Mouse (Mus musculus) layer of hippocampus, adult 9-10 months (tissue): ENCODE data around the gene Wnk2.
"Not testable (repeated sequence)": the region's sequence is repeated elsewhere in the genome, so short reads cannot be mapped to it uniquely, and the experiment has no call there.

ENCODE experiments used
- DNase-seq: peaks from one replicate; pipeline ENCODE4 v3.0.0; 2022; ENCODE audit warnings: low spot score

Gene Wnk2

GRCm38 (mm10) chr13:49094667-49095066, 53.1 kb downstream of the Wnk2 start:
- DNase-seq = no peak

GRCm38 (mm10) chr13:49093471-49093891, 54.3 kb downstream of the Wnk2 start:
- DNase-seq = no peak

GRCm38 (mm10) chr13:49092596-49092995, 55.2 kb downstream of the Wnk2 start:
- DNase-seq = no peak

GRCm38 (mm10) chr13:49090176-49090575, 57.6 kb downstream of the Wnk2 start:
- no peak for DNase-seq

GRCm38 (mm10) chr13:49088874-49089273, 58.9 kb downstream of the Wnk2 start:
- no peak for DNase-seq

- DNase-seq = no peak
Measured at GRCm38 (mm10) chr13:49087420-49087819, 60.4 kb downstream of the Wnk2 start.

GRCm38 (mm10) chr13:49086431-49086830, 61.4 kb downstream of the Wnk2 start:
- DNase-seq = no peak

- no peak for DNase-seq
Measured at GRCm38 (mm10) chr13:49085211-49085610, 62.6 kb downstream of the Wnk2 start.

GRCm38 (mm10) chr13:49084781-49085180, 63.0 kb downstream of the Wnk2 start:
- no peak for DNase-seq

- DNase-seq = no peak
Measured at GRCm38 (mm10) chr13:49083941-49084340, 63.9 kb downstream of the Wnk2 start.

- no peak for DNase-seq
Measured at GRCm38 (mm10) chr13:49082151-49082879, 65.5 kb downstream of the Wnk2 start.

- no peak for DNase-seq
Measured at GRCm38 (mm10) chr13:49076196-49076595, 71.6 kb downstream of the Wnk2 start.

GRCm38 (mm10) chr13:49075377-49075776, 72.4 kb downstream of the Wnk2 start:
- no peak for DNase-seq

GRCm38 (mm10) chr13:49073295-49073694, 74.5 kb downstream of the Wnk2 start:
- DNase-seq = no peak

- DNase-seq = no peak
Measured at GRCm38 (mm10) chr13:49071861-49072260, 76.0 kb downstream of the Wnk2 start.

GRCm38 (mm10) chr13:49069979-49070378, 77.8 kb downstream of the Wnk2 start:
- no peak for DNase-seq

- no peak for DNase-seq
Measured at GRCm38 (mm10) chr13:49069393-49069792, 78.4 kb downstream of the Wnk2 start.

- no peak for DNase-seq
Measured at GRCm38 (mm10) chr13:49064257-49064656, 83.6 kb downstream of the Wnk2 start.

- no peak for DNase-seq
Measured at GRCm38 (mm10) chr13:49060456-49060855, 87.4 kb downstream of the Wnk2 start.

- DNase-seq = no peak
Measured at GRCm38 (mm10) chr13:49058528-49058927, 89.3 kb downstream of the Wnk2 start.

- no peak for DNase-seq
Measured at GRCm38 (mm10) chr13:49056304-49056703, 91.5 kb downstream of the Wnk2 start.

- not testable (repeated sequence) for DNase-seq
Measured at GRCm38 (mm10) chr13:49054753-49055152, 93.1 kb downstream of the Wnk2 start.

- no peak for DNase-seq
Measured at GRCm38 (mm10) chr13:49053333-49053732, 94.5 kb downstream of the Wnk2 start.

- DNase-seq = no peak
Measured at GRCm38 (mm10) chr13:49052512-49052911, 95.3 kb downstream of the Wnk2 start.
